Mouse (Mus musculus) heart, embryonic 16.5 days (tissue): Measurements from ENCODE around the gene Tnnt2. TPM values are rescaled to one million over a fixed set of nuclear protein-coding genes. Genes with fewer than 3 reads are reported as not detected.
A peak's percentile ranks its signal among the peaks of the same experiment; 100 is the strongest.

Experiments
- ATAC-seq: fragments of 200-750 bp; cut with Nextera tagmentation; replicated peaks from 2 replicates; pipeline ENCODE4 v1.8.0; 2017; ENCODE audit warnings: moderate number of reproducible peaks; ENCODE audit not compliant: insufficient read depth, low FRiP score; ENCODE audit errors: extremely low read depth
- H3K27ac ChIP-seq: fragments of 300-500 bp; sonication (generic); 2 replicates; pipeline ENCODE4 v1.5.1; 2014; ENCODE audit warnings: mild to moderate bottlenecking, low read length, control low read depth, moderate library complexity
- H3K27me3 ChIP-seq: fragments of 300-500 bp; sonication (generic); 2 replicates; pipeline ENCODE4 v1.6.1; 2014; ENCODE audit warnings: low read length, mixed read lengths; ENCODE audit not compliant: control insufficient read depth, insufficient read depth
- H3K36me3 ChIP-seq: fragments of 300-500 bp; sonication (generic); 2 replicates; pipeline ENCODE4 v1.6.1; 2014; ENCODE audit not compliant: control insufficient read depth, insufficient read depth
- H3K4me1 ChIP-seq: fragments of 300-500 bp; sonication (generic); 2 replicates; pipeline ENCODE4 v1.6.1; 2014; ENCODE audit warnings: low read length, mixed read lengths; ENCODE audit not compliant: control insufficient read depth, insufficient read depth
- H3K4me2 ChIP-seq: fragments of 300-500 bp; sonication (generic); 2 replicates; pipeline ENCODE4 v1.6.1; 2014; ENCODE audit warnings: low read depth, mild to moderate bottlenecking, control low read depth, low read length
- H3K4me3 ChIP-seq: fragments of 300-500 bp; sonication (generic); 2 replicates; pipeline ENCODE4 v1.5.1; 2014; ENCODE audit warnings: mild to moderate bottlenecking, control low read depth, low read length
- H3K9ac ChIP-seq: fragments of 300-500 bp; sonication (generic); 2 replicates; pipeline ENCODE4 v1.6.1; 2014; ENCODE audit warnings: low read length, control low read depth
- H3K9me3 ChIP-seq: fragments of 300-500 bp; sonication (generic); replicated peaks from 2 replicates; pipeline ENCODE4 v1.6.1; 2016; ENCODE audit warnings: low read length; ENCODE audit not compliant: control insufficient read depth
- WGBS: fragments of 180-500 bp; shearing (Covaris S2); extraction: QIAGEN DNeasy Blood & Tissue Kit; methylation state at CpG from one replicate; pipeline ENCODE4 v1.1.7; 2014; 5-methylcytosine and 5-hydroxymethylcytosine counted together
- polyA plus RNA-seq: library from polyadenylated mRNA; unstranded; fragments of >200 nt; fragmentation: Nextera tagmentation; extraction: Ambion mirVana; gene quantifications from 2 replicates; pipeline ENCODE4 v1.2.1, GENCODE M21; 2015

Tnnt2 gene
- polyA plus RNA-seq, 1 experiment from 2014 or later: 10,628 TPM

DNA sequence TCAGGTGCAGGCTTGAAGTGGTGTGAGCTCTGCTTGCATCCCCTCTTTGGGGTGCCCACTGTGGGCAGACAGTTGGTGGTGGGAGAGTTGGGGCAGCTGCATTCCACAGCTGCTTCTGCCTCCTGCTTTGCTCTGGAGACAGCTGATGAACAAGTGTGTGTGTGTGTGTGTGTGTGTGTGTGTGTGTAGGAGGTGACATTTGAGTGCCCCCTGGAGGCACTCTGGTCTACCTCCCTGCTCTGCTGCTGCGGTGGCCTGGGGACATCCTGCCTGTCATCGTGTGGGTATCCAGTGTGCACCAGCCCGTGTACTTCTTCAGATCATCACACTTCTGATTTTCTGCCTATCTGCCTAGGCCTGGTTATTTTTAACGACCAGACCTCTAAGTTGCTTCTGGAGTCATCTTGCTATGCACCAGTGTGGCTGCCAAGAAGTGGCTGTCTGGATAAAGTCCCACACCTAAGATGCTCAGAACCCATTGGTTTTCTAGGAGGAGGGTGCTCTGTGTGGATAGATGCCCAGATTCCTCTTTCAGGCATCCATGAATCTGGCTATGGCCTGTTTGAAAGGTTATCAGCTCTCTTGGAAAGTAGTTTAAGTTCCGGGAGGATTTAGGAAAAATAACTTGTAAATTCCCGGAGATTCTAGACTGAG is 1.8 kb upstream of the Tnnt2 start:
- no peaks in the 10 kb centered on the region for H3K36me3 ChIP-seq
- no peak for ATAC-seq
- no peak overlapping the region for H3K4me3 ChIP-seq
- H3K9me3 ChIP-seq: no peaks in the 10 kb centered on the region
- peaks cover 46% of the 10 kb centered on the region for H3K4me1 ChIP-seq
- peak overlapping the region; percentile 11; the same call in 1 of the 2 replicates for H3K4me2 ChIP-seq
- H3K9ac ChIP-seq: peak overlapping the region; percentile 30
- no peaks in the 10 kb centered on the region for H3K27me3 ChIP-seq
- WGBS: 28% methylated on average over 6 of the region's 6 CpGs
- H3K27ac ChIP-seq: peak overlapping the region; percentile 96

DNA sequence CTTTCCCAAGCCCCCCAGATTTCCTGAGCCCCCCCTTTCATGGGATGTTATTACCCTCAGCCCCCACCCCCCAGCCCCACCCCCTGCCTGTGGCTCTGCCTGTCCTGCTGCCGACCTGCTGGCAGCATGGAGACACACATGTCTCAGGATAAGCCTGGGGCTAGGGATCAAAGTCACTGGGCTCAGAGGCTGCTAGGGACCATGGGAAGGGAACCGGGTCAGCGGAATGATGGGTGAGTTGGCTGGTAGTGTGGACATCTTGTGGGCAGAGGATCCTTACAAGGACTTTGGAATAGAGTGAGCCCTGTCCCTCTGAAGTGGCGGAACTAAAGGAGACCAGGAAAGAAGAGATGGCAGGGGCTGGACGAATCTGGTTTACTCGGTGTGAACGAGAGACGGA is 1.2 kb upstream of the Tnnt2 start:
- Histone ChIP-seq H3K27ac (peak overlapping the region; percentile 96), H3K27me3 (no peaks in the 10 kb centered on the region), H3K4me1 (peaks cover 41% of the 10 kb centered on the region), H3K9me3 (no peaks in the 10 kb centered on the region), H3K9ac (peak overlapping the region; percentile 23), H3K4me2 (peak overlapping the region; percentile 17), H3K4me3 (no peak overlapping the region), H3K36me3 (no peaks in the 10 kb centered on the region)
- ATAC-seq: no peak
- 55% methylated on average over 8 of the region's 8 CpGs for WGBS

DNA sequence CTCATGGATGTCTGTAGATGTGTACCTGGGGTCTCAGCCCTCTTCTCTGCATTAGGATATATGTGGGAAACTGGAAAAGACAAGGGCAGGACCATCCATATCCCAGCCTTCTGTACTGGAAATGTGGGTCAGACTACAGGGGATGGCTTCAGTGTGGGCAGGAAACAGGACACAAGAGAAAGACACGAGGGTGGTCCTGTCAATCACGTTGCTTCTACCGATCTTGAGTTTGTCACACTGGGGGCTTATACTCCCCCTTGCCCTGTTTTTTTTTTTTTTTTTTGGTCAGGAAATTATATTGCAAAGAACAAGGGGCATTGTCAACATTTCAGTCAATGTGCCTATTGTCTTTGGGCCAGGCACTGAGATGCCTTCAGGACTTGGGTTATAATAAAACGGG is 2.5 kb downstream of the Tnnt2 start:
- no peaks in the 10 kb centered on the region for H3K9me3 ChIP-seq
- H3K4me1 ChIP-seq: peaks cover 40% of the 10 kb centered on the region
- H3K4me3 ChIP-seq: peak overlapping the region; percentile 70
- peak overlapping the region; percentile 63 for H3K4me2 ChIP-seq
- H3K9ac ChIP-seq: peak overlapping the region; percentile 86
- H3K27me3 ChIP-seq: no peaks in the 10 kb centered on the region
- 30% methylated on average over 4 of the region's 4 CpGs for WGBS
- ATAC-seq: no peak
- H3K36me3 ChIP-seq: peaks cover 4% of the 10 kb centered on the region; the same call in 1 of the 2 replicates
- peak overlapping the region; percentile 98 for H3K27ac ChIP-seq

DNA sequence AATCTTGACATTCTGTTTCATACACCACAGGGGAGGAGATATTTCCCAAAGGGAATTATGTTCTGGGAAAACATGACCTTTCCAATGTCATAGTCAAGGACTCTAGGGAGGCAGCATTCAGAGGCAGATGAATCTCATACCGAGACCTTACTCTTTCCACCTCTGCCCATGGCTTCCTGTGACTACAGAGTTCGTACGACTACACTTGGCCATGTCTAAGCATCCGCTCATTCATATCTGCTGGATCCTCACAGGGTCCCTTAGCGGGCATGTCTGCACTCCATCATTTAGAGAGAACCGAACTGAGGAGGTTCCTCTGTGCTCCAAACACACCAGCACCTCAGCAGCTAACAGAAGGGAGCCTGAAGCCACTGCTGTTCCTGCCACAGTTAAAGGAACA is 2.9 kb downstream of the Tnnt2 start:
- peak overlapping the region; percentile 86 for H3K9ac ChIP-seq
- H3K4me3 ChIP-seq: peak overlapping the region; percentile 70
- H3K4me1 ChIP-seq: peaks cover 40% of the 10 kb centered on the region
- peak overlapping the region; percentile 98 for H3K27ac ChIP-seq
- H3K9me3 ChIP-seq: no peaks in the 10 kb centered on the region
- ATAC-seq: no peak
- H3K27me3 ChIP-seq: no peaks in the 10 kb centered on the region
- WGBS: 44% methylated on average over 6 of the region's 6 CpGs
- H3K36me3 ChIP-seq: peaks cover 6% of the 10 kb centered on the region
- H3K4me2 ChIP-seq: peak overlapping the region; percentile 63

DNA sequence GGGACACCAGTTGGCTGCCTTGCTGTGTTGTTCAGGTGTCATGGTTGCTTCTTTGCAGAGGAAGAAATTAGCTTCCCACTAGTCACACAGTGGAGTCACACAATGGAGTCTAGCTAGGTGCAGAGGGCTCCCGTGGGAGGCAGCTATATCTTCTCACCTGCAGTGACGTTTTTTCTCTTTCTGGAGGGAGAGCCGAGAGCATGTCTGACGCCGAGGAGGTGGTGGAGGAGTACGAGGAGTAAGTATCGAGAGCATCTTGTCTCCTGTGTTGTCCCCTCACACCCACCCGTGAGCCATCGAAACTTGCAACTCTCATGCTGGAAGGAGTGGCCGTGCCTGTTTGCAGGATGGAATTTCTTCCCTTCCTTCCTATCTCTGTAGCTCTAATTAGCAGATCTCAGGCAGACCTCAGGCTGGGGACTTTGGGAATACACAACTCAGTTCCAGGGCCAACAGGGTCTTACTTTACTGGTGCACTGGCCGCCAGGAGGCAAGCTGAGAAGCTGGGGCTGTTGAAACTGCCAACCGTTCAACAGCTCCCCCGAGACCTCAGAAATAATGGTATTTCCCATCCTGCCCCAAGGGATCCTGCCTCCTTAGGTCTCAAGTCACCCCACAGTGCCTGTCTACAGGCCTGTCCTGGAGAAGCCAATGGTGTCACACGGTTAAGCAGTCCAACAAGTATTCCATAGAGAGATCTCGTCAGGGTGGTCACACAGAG is 4.7 kb downstream of the Tnnt2 start:
- Histone ChIP-seq H3K36me3 (peaks cover 9% of the 10 kb centered on the region), H3K4me3 (peak overlapping the region; percentile 70), H3K9me3 (no peaks in the 10 kb centered on the region), H3K27ac (peak overlapping the region; percentile 78), H3K9ac (peak overlapping the region; percentile 86), H3K4me2 (peak overlapping the region; percentile 63), H3K27me3 (no peaks in the 10 kb centered on the region), H3K4me1 (peaks cover 37% of the 10 kb centered on the region)
- no peak for ATAC-seq
- 33% methylated on average over 15 of the region's 15 CpGs for WGBS

DNA sequence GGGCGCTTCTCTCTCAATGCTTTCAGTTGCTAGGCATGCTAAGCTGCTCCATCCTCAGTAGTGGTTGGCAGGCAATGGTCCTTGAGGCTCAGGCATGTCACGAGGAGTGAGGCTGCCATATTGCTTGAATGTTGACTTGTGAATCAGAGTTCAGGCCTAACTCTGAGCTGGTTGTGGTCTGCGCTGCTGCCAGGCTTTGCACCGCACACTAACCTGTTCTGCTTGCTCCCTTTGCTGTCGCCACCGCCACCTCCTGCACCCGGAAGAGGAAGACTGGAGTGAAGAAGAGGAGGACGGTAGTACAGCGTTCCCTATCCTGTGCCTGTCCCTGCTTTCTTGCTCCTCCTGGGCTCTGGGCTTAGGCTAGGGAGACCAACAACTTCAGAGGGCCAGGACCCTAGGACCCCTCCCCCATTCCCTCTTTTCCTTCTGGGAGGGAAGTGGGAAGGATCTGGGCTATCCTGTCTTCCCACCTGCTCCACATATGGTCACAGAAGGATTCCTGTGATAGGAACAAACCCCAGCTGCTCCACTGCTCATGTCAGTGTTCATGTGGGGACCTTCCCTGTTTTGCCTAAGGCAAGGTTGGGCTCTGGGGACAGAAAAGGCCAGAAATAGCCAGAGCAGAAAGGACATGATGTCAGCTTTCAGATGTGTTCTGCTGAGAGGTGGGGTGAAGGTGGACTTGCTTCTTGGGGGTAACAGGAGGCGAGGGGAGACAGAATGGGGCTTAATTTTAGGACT is 7.5 kb downstream of the Tnnt2 start:
- Histone ChIP-seq H3K27ac (peak overlapping the region; percentile 71), H3K9ac (peak overlapping the region; percentile 0), H3K4me2 (peak overlapping the region; percentile 63), H3K4me1 (peaks cover 63% of the 10 kb centered on the region), H3K9me3 (no peaks in the 10 kb centered on the region), H3K36me3 (peaks cover 22% of the 10 kb centered on the region), H3K4me3 (peak overlapping the region; percentile 1), H3K27me3 (no peaks in the 10 kb centered on the region)
- ATAC-seq: no peak
- 71% methylated on average over 10 of the region's 10 CpGs for WGBS

DNA sequence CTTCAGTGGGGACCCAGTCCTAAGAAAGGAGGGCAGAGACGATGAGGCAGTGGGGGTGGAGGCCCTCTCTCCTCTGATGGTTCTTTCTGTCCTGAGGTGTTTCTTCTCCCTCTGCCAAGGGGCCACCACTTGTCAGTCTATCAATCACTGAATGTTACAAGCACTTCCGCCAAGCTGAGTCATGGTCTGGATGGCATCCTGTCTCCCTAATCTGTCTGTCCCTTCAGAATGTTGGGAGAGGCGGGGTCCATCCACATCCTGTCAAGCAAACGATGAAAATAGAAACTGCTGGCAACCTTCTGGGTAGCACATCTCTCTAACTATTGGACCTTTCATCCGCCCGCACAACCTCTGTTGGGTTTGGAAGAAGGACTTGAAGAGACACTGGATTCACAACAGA is 8.3 kb downstream of the Tnnt2 start:
- H3K27me3 ChIP-seq: no peaks in the 10 kb centered on the region
- ATAC-seq: 0 out of 2 replicates have a peak, but pooled peaks have one; percentile 15
- no peaks in the 10 kb centered on the region for H3K9me3 ChIP-seq
- peak overlapping the region; percentile 63 for H3K4me2 ChIP-seq
- H3K27ac ChIP-seq: peak overlapping the region; percentile 71
- H3K4me3 ChIP-seq: no peak overlapping the region
- 22% methylated on average over 6 of the region's 6 CpGs for WGBS
- peaks cover 68% of the 10 kb centered on the region for H3K4me1 ChIP-seq
- peaks cover 30% of the 10 kb centered on the region for H3K36me3 ChIP-seq
- H3K9ac ChIP-seq: peak overlapping the region; percentile 0; the same call in 1 of the 2 replicates

DNA sequence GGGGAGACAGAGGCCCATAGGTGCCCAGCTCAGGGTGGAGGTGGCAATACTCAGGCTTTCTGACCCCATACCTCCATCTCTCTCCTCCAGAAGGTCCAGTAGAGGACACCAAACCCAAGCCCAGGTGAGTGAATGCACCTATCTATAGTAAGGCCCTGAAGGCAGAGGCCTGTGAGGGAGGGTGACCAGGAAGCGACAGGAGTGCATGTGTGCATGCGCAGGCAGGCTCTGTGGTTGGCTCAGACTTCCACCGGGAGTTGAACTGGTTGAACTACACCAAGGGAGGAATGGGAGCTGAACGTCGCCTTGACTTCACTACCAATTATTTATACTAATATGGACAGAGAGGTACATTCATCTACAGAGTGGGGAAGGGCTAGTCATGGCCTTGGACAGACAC is 10.5 kb downstream of the Tnnt2 start:
- 74% methylated on average over 5 of the region's 5 CpGs for WGBS
- ATAC-seq: no peak
- no peak overlapping the region; the same call in 1 of the 2 replicates for H3K9ac ChIP-seq
- no peak overlapping the region for H3K4me3 ChIP-seq
- H3K4me1 ChIP-seq: peaks cover 74% of the 10 kb centered on the region
- no peaks in the 10 kb centered on the region for H3K27me3 ChIP-seq
- no peaks in the 10 kb centered on the region for H3K9me3 ChIP-seq
- H3K27ac ChIP-seq: peak overlapping the region; percentile 55; the same call in 1 of the 2 replicates
- H3K36me3 ChIP-seq: peaks cover 49% of the 10 kb centered on the region
- 0 out of 2 replicates have a peak overlapping the region, but pooled peaks have one; percentile 8 for H3K4me2 ChIP-seq
